8 mouse cellular contexts compared by ENCODE assay signal in the genomic region with DNA sequence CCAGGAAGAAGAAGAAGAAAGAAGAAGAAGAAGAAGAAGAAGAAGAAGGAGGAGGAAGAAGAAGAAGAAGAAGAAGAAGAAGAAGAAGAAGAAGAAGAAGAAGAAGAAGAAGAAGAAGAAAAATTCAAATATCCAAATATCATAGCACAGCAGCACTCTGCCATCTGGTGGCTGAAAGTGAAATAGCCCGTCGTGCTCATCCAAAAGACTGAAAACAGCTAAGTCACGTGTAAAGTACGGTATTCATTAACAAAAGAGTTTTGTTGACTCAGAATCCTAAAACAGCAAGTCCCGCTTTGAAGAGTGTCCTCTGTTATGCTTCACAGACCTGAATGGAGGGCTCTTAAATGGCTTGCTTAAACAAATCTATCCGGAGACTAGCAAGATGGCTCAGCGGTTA.
DNase-seq lines count a peak whose midpoint lies in the region; ATAC-seq and TF ChIP-seq lines count a peak whose summit lies in the region.

No protein-coding gene starts in this region.

- TF ChIP-seq CTCF in thymus, adult 2 months (IDR thresholded peaks at IDR 0.05; ENCODE audit: borderline replicate concordance, control insufficient read depth, extremely low read depth, insufficient read depth, low read length, poor library complexity), result no peak
- peak; percentile 83 for TF ChIP-seq CTCF in midbrain, postnatal 0 days (IDR thresholded peaks at IDR 0.05)

- H3K27ac ChIP-seq in thymus, adult 2 months (ENCODE audit: control insufficient read depth, insufficient read depth, low read length), result no peak overlapping the region
- no peak overlapping the region for H3K27ac ChIP-seq in limb, embryonic 15.5 days
- H3K27ac ChIP-seq in midbrain, postnatal 0 days (ENCODE audit: low read depth, low read length), result no peak overlapping the region

- H3K9me3 ChIP-seq in limb, embryonic 15.5 days, result no peaks in the 10 kb centered on the region
- no peaks in the 10 kb centered on the region for H3K9me3 ChIP-seq in midbrain, postnatal 0 days (ENCODE audit: low read length)

- no peak overlapping the region for H3K4me3 ChIP-seq in thymus, adult 2 months (ENCODE audit: control insufficient read depth, insufficient read depth, low read length)
- no peak overlapping the region; the same call in 1 of the 2 replicates for H3K4me3 ChIP-seq in limb, embryonic 15.5 days
- no peak overlapping the region for H3K4me3 ChIP-seq in midbrain, postnatal 0 days (ENCODE audit: low read depth, low read length)

- no peak overlapping the region for H3K9ac ChIP-seq in limb, embryonic 15.5 days
- no peak overlapping the region for H3K9ac ChIP-seq in midbrain, postnatal 0 days (replicated peaks; ENCODE audit: low read length, poor library complexity, severe bottlenecking)

- 25% methylated on average over 7 of the region's 7 CpGs for WGBS in thymus, adult 2 months
- WGBS in limb, embryonic 15.5 days, result 20% methylated on average over 7 of the region's 7 CpGs
- WGBS in midbrain, postnatal 0 days, result 16% methylated on average over 7 of the region's 7 CpGs

- ATAC-seq in limb, embryonic 15.5 days (ENCODE audit: insufficient number of reproducible peaks, low FRiP score, low TSS enrichment, low read depth), result no peak
- ATAC-seq in midbrain, postnatal 0 days (ENCODE audit: low FRiP score), result no peak

- intact Hi-C loops in gastrocnemius, postnatal 14 days (cut with DNase I; ENCODE audit: low total_unique reads), result no loop called here

- peak; percentile 28 for DNase-seq in thymus, adult 2 months
- DNase-seq in thymus, adult 18-20 months, result no peak
- DNase-seq in cerebellum, adult 9-10 months, result peak; percentile 43
- DNase-seq in gastrocnemius, postnatal 14 days, result peak; percentile 25
- peak; percentile 59 to 81 for DNase-seq in kidney, adult 8-10 months
- DNase-seq in midbrain, postnatal 0 days (ENCODE audit: low spot score), result peak; percentile 74
- peak; percentile 5 to 11 for DNase-seq in thymus, postnatal 36 days

- H3K4me2 ChIP-seq in limb, embryonic 15.5 days, result 0 out of 2 replicates have a peak overlapping the region, but pooled peaks have one; percentile 17
- H3K4me2 ChIP-seq in midbrain, postnatal 0 days (ENCODE audit: low read depth, low read length, poor library complexity, severe bottlenecking), result peak overlapping the region; percentile 37

- H3K36me3 ChIP-seq in thymus, adult 2 months (ENCODE audit: control insufficient read depth, insufficient read depth, low read length), result no peaks in the 10 kb centered on the region
- H3K36me3 ChIP-seq in limb, embryonic 15.5 days, result no peaks in the 10 kb centered on the region
- no peaks in the 10 kb centered on the region for H3K36me3 ChIP-seq in midbrain, postnatal 0 days (ENCODE audit: insufficient read depth, low read length)

- TF ChIP-seq POLR2A in thymus, adult 2 months (IDR thresholded peaks at IDR 0.05; ENCODE audit: control insufficient read depth, extremely low read depth, insufficient read depth, low read length, poor library complexity), result no peak

- H3K4me1 ChIP-seq in thymus, adult 2 months (replicated peaks; ENCODE audit: control insufficient read depth, insufficient read depth, low read length), result no peaks in the 10 kb centered on the region
- H3K4me1 ChIP-seq in limb, embryonic 15.5 days, result no peaks in the 10 kb centered on the region
- H3K4me1 ChIP-seq in midbrain, postnatal 0 days (ENCODE audit: insufficient read depth, low read length), result 0 out of 2 replicates have a peak, but pooled peaks cover 5% of the 10 kb centered on the region

- H3K27me3 ChIP-seq in thymus, adult 2 months (ENCODE audit: control insufficient read depth, insufficient read depth, low read length), result no peaks in the 10 kb centered on the region
- no peaks in the 10 kb centered on the region for H3K27me3 ChIP-seq in limb, embryonic 15.5 days
- H3K27me3 ChIP-seq in midbrain, postnatal 0 days (ENCODE audit: insufficient read depth, low read length), result no peaks in the 10 kb centered on the region

Comparison
In these comparisons a context has a peak if more than half of its experiments do, and no peak if none do; other contexts are left out.
1. DNase-seq: peak in thymus, adult 2 months (single experiment), cerebellum, adult 9-10 months (single experiment), gastrocnemius, postnatal 14 days (single experiment), kidney, adult 8-10 months (2 of 2), midbrain, postnatal 0 days (single experiment) and thymus, postnatal 36 days (2 of 2); none in thymus, adult 18-20 months (0 of 2).